Mouse (Mus musculus) forebrain, embryonic 15.5 days (tissue): ENCODE measurements at regions not wholly inside any gene's neighbourhood (a gene's known extent, or its start where the extent isn't known, plus 50 kb on each side); places are given as distances from the start of the nearest gene placed in this dataset.

Experiments used
- ATAC-seq: fragments of 200-750 bp; cut with Nextera tagmentation; replicated peaks from 2 replicates; pipeline ENCODE4 v1.8.0; 2017; ENCODE audit warnings: mild to moderate bottlenecking, moderate TSS enrichment, moderate library complexity
- H3K27ac ChIP-seq: fragments of 300-500 bp; sonication (generic); replicated peaks from 2 replicates; pipeline ENCODE4 v1.5.1; 2015; ENCODE audit warnings: mild to moderate bottlenecking, inconsistent platforms
- H3K27me3 ChIP-seq: fragments of 300-500 bp; sonication (generic); 2 replicates; pipeline ENCODE4 v1.6.1; 2015; ENCODE audit warnings: inconsistent platforms
- H3K36me3 ChIP-seq: fragments of 300-500 bp; sonication (generic); 2 replicates; pipeline ENCODE4 v1.6.1; 2015; ENCODE audit warnings: mild to moderate bottlenecking, inconsistent platforms
- H3K4me1 ChIP-seq: fragments of 300-500 bp; sonication (generic); 2 replicates; pipeline ENCODE4 v1.6.1; 2015; ENCODE audit warnings: inconsistent platforms
- H3K4me2 ChIP-seq: fragments of 300-500 bp; sonication (generic); replicated peaks from 2 replicates; pipeline ENCODE4 v1.6.1; 2015; ENCODE audit warnings: mild to moderate bottlenecking, inconsistent platforms
- H3K4me3 ChIP-seq: fragments of 300-500 bp; sonication (generic); 2 replicates; pipeline ENCODE4 v1.5.1; 2015; ENCODE audit warnings: mild to moderate bottlenecking, inconsistent platforms
- H3K9ac ChIP-seq: fragments of 300-500 bp; sonication (generic); replicated peaks from 2 replicates; pipeline ENCODE4 v1.6.1; 2015; ENCODE audit warnings: mild to moderate bottlenecking, inconsistent platforms
- H3K9me3 ChIP-seq: fragments of 300-500 bp; sonication (generic); 2 replicates; pipeline ENCODE4 v1.6.1; 2016; ENCODE audit warnings: inconsistent platforms
- WGBS: fragments of 180-500 bp; shearing (Covaris S2); methylation state at CpG from one replicate; pipeline ENCODE4 v1.1.7; 2015; ENCODE audit warnings: mixed read lengths; 5-methylcytosine and 5-hydroxymethylcytosine counted together

GRCm38 (mm10) chr15:94137159-94137952 lies 327.9 kb downstream of the Adamts20 start:
- 48% methylated on average over 27 of the region's 27 CpGs for WGBS
- Histone ChIP-seq H3K9ac (no peak overlapping the region), H3K36me3 (no peaks in the 10 kb centered on the region), H3K27ac (no peak overlapping the region), H3K4me2 (peak overlapping the region; percentile 35), H3K27me3 (no peaks in the 10 kb centered on the region), H3K4me3 (peak overlapping the region; percentile 22), H3K4me1 (peaks cover 3% of the 10 kb centered on the region; the same call in 1 of the 2 replicates), H3K9me3 (no peaks in the 10 kb centered on the region; the same call in 1 of the 2 replicates)
- peak; percentile 64 for ATAC-seq

- Histone ChIP-seq H3K36me3 (no peaks in the 10 kb centered on the region), H3K4me3 (no peak overlapping the region), H3K9me3 (no peaks in the 10 kb centered on the region), H3K27me3 (no peaks in the 10 kb centered on the region), H3K4me2 (no peak overlapping the region), H3K4me1 (no peaks in the 10 kb centered on the region), H3K9ac (no peak overlapping the region), H3K27ac (no peak overlapping the region)
- WGBS, result 76% methylated on average over 5 of the region's 5 CpGs
- ATAC-seq, result no peak
Observed at GRCm38 (mm10) chr15:94112801-94113200, 352.4 kb downstream of the Adamts20 start.

GRCm38 (mm10) chr15:94107186-94107716 lies 358.0 kb downstream of the Adamts20 start:
- ATAC-seq, result no peak
- WGBS, result 64% methylated on average over 2 of the region's 2 CpGs

GRCm38 (mm10) chr15:94090644-94091043 lies 374.6 kb downstream of the Adamts20 start:
- Histone ChIP-seq H3K36me3 (no peaks in the 10 kb centered on the region), H3K4me2 (no peak overlapping the region), H3K27ac (no peak overlapping the region), H3K27me3 (no peaks in the 10 kb centered on the region), H3K4me1 (no peaks in the 10 kb centered on the region), H3K4me3 (no peak overlapping the region), H3K9ac (no peak overlapping the region), H3K9me3 (no peaks in the 10 kb centered on the region)
- ATAC-seq, result no peak
- WGBS, result 83% methylated on average over 5 of the region's 5 CpGs

More at GRCm38 (mm10) chr15:94107186-94107716, 358.0 kb downstream of the Adamts20 start:
- no peak overlapping the region for H3K4me3 ChIP-seq
- no peaks in the 10 kb centered on the region for H3K27me3 ChIP-seq
- no peak overlapping the region for H3K27ac ChIP-seq
- no peaks in the 10 kb centered on the region for H3K9me3 ChIP-seq
- no peaks in the 10 kb centered on the region for H3K36me3 ChIP-seq
- no peak overlapping the region for H3K4me2 ChIP-seq
- H3K4me1 ChIP-seq, result no peaks in the 10 kb centered on the region
- no peak overlapping the region for H3K9ac ChIP-seq

GRCm38 (mm10) chr15:94089856-94090255 lies 375.4 kb downstream of the Adamts20 start:
- no peaks in the 10 kb centered on the region for H3K36me3 ChIP-seq
- ATAC-seq, result no peak
- 67% methylated on average over 6 of the region's 6 CpGs for WGBS
- H3K9ac ChIP-seq, result no peak overlapping the region
- H3K27ac ChIP-seq, result no peak overlapping the region
- H3K4me3 ChIP-seq, result no peak overlapping the region
- H3K27me3 ChIP-seq, result no peaks in the 10 kb centered on the region
- H3K4me2 ChIP-seq, result no peak overlapping the region
- H3K4me1 ChIP-seq, result no peaks in the 10 kb centered on the region
- H3K9me3 ChIP-seq, result no peaks in the 10 kb centered on the region

GRCm38 (mm10) chr15:94082369-94082768 lies 382.8 kb downstream of the Adamts20 start:
- no peak for ATAC-seq
- Histone ChIP-seq H3K9ac (no peak overlapping the region), H3K4me3 (no peak overlapping the region), H3K27me3 (no peaks in the 10 kb centered on the region), H3K36me3 (no peaks in the 10 kb centered on the region), H3K4me2 (no peak overlapping the region), H3K27ac (no peak overlapping the region), H3K9me3 (no peaks in the 10 kb centered on the region), H3K4me1 (no peaks in the 10 kb centered on the region)
- WGBS, result 79% methylated on average over 4 of the region's 4 CpGs

- no peaks in the 10 kb centered on the region for H3K36me3 ChIP-seq
- H3K4me3 ChIP-seq, result no peak overlapping the region
- no peaks in the 10 kb centered on the region for H3K27me3 ChIP-seq
- 93% methylated on average over 6 of the region's 6 CpGs for WGBS
- H3K9ac ChIP-seq, result no peak overlapping the region
- H3K4me2 ChIP-seq, result no peak overlapping the region
- no peak overlapping the region for H3K27ac ChIP-seq
- H3K4me1 ChIP-seq, result no peaks in the 10 kb centered on the region
- no peaks in the 10 kb centered on the region for H3K9me3 ChIP-seq
- ATAC-seq, result no peak
Observed at GRCm38 (mm10) chr15:94077056-94077455, 388.2 kb downstream of the Adamts20 start.

- Histone ChIP-seq H3K4me1 (no peaks in the 10 kb centered on the region), H3K9ac (no peak overlapping the region), H3K27me3 (no peaks in the 10 kb centered on the region), H3K36me3 (no peaks in the 10 kb centered on the region), H3K4me3 (no peak overlapping the region), H3K27ac (no peak overlapping the region), H3K9me3 (no peaks in the 10 kb centered on the region), H3K4me2 (no peak overlapping the region)
- WGBS, result 66% methylated on average over 7 of the region's 7 CpGs
- ATAC-seq, result no peak
Observed at GRCm38 (mm10) chr15:94074161-94074950, 390.9 kb downstream of the Adamts20 start.

- Histone ChIP-seq H3K9ac (no peak overlapping the region), H3K27me3 (no peaks in the 10 kb centered on the region), H3K4me3 (no peak overlapping the region), H3K4me1 (no peaks in the 10 kb centered on the region), H3K4me2 (no peak overlapping the region), H3K9me3 (no peaks in the 10 kb centered on the region), H3K36me3 (no peaks in the 10 kb centered on the region), H3K27ac (no peak overlapping the region)
- ATAC-seq, result no peak
- 90% methylated on average over 3 of the region's 3 CpGs for WGBS
Observed at GRCm38 (mm10) chr15:94067721-94068120, 397.5 kb downstream of the Adamts20 start.

GRCm38 (mm10) chr15:94049638-94050273 lies 415.5 kb downstream of the Adamts20 start:
- 0 out of 2 replicates have a peak, but pooled peaks have one; percentile 41 for ATAC-seq
- no peaks in the 10 kb centered on the region for H3K9me3 ChIP-seq
- WGBS, result 23% methylated on average over 5 of the region's 5 CpGs
- no peak overlapping the region for H3K4me3 ChIP-seq
- H3K36me3 ChIP-seq, result no peaks in the 10 kb centered on the region
- no peaks in the 10 kb centered on the region for H3K27me3 ChIP-seq
- H3K27ac ChIP-seq, result no peak overlapping the region
- no peak overlapping the region for H3K4me2 ChIP-seq
- peaks cover 11% of the 10 kb centered on the region for H3K4me1 ChIP-seq
- H3K9ac ChIP-seq, result no peak overlapping the region

- no peak overlapping the region for H3K9ac ChIP-seq
- no peak overlapping the region for H3K4me2 ChIP-seq
- no peak overlapping the region for H3K4me3 ChIP-seq
- H3K9me3 ChIP-seq, result no peaks in the 10 kb centered on the region
- no peaks in the 10 kb centered on the region for H3K27me3 ChIP-seq
- H3K36me3 ChIP-seq, result no peaks in the 10 kb centered on the region
- H3K4me1 ChIP-seq, result peaks cover 11% of the 10 kb centered on the region
- no peak for ATAC-seq
- 94% methylated on average over 6 of the region's 6 CpGs for WGBS
- no peak overlapping the region for H3K27ac ChIP-seq
Observed at GRCm38 (mm10) chr15:94046186-94046585, 419.0 kb downstream of the Adamts20 start.
